Mouse (Mus musculus) midbrain, embryonic 15.5 days (tissue): ENCODE results near the gene Olfr678. TPM values are rescaled to one million over a fixed set of nuclear protein-coding genes. Genes with fewer than 3 reads are reported as not detected.
"Not testable (repeated sequence)": the region's sequence is repeated elsewhere in the genome, so short reads cannot be mapped to it uniquely, and the experiment has no call there.

Source experiments
- ATAC-seq: fragments of 200-750 bp; cut with Nextera tagmentation; replicated peaks from 2 replicates; pipeline ENCODE4 v1.8.0; 2017; ENCODE audit warnings: moderate TSS enrichment
- H3K27ac ChIP-seq: fragments of 300-500 bp; sonication (generic); 2 replicates; pipeline ENCODE4 v1.5.1; 2015; ENCODE audit warnings: mild to moderate bottlenecking, inconsistent platforms
- H3K27me3 ChIP-seq: fragments of 300-500 bp; sonication (generic); replicated peaks from 2 replicates; pipeline ENCODE4 v1.6.1; 2015; ENCODE audit warnings: inconsistent platforms
- H3K36me3 ChIP-seq: fragments of 300-500 bp; sonication (generic); replicated peaks from 2 replicates; pipeline ENCODE4 v1.6.1; 2015; ENCODE audit warnings: inconsistent platforms
- H3K4me1 ChIP-seq: fragments of 300-500 bp; sonication (generic); 2 replicates; pipeline ENCODE4 v1.6.1; 2015; ENCODE audit warnings: inconsistent platforms
- H3K4me2 ChIP-seq: fragments of 300-500 bp; sonication (generic); 2 replicates; pipeline ENCODE4 v1.6.1; 2015; ENCODE audit warnings: inconsistent platforms, mild to moderate bottlenecking, moderate library complexity
- H3K4me3 ChIP-seq: fragments of 300-500 bp; sonication (generic); 2 replicates; pipeline ENCODE4 v1.5.1; 2015; ENCODE audit warnings: mild to moderate bottlenecking, inconsistent platforms
- H3K9ac ChIP-seq: fragments of 300-500 bp; sonication (generic); 2 replicates; pipeline ENCODE4 v1.6.1; 2015; ENCODE audit warnings: mild to moderate bottlenecking, inconsistent platforms
- H3K9me3 ChIP-seq: fragments of 300-500 bp; sonication (generic); 2 replicates; pipeline ENCODE4 v1.6.1; 2016; ENCODE audit warnings: inconsistent platforms
- WGBS: fragments of 180-500 bp; shearing (Covaris S2); methylation state at CpG from one replicate; pipeline ENCODE4 v1.1.7; 2015; ENCODE audit warnings: mixed read lengths; 5-methylcytosine and 5-hydroxymethylcytosine counted together
- polyA plus RNA-seq: library from polyadenylated mRNA; unstranded; fragments of >200 nt; fragmentation: Nextera tagmentation; extraction: Ambion mirVana; gene quantifications from 2 replicates; pipeline ENCODE4 v1.2.1, GENCODE M21; 2015

Olfr678 gene
- polyA plus RNA-seq, result not detected in 2 replicates

- ATAC-seq, result no peak
- 79% methylated on average over 1 of the region's 1 CpGs for WGBS
- no peak within 1 kb of the TSS for H3K4me3 ChIP-seq
- no peaks in the 10 kb centered on the region for H3K9me3 ChIP-seq
- H3K4me2 ChIP-seq, result no peak within 1 kb of the TSS
- H3K27ac ChIP-seq, result no peak within 1 kb of the TSS
- no peaks in the 10 kb centered on the region for H3K27me3 ChIP-seq
- H3K36me3 ChIP-seq, result no peaks in the 10 kb centered on the region
- H3K9ac ChIP-seq, result no peak within 1 kb of the TSS
- H3K4me1 ChIP-seq, result no peaks in the 10 kb centered on the region
These were observed at the start of gene Olfr678 for GRCm38 (mm10) chr7:105064175-105064574. Gene Olfr678 (plus strand): TSS chr7:105064475.

DNA sequence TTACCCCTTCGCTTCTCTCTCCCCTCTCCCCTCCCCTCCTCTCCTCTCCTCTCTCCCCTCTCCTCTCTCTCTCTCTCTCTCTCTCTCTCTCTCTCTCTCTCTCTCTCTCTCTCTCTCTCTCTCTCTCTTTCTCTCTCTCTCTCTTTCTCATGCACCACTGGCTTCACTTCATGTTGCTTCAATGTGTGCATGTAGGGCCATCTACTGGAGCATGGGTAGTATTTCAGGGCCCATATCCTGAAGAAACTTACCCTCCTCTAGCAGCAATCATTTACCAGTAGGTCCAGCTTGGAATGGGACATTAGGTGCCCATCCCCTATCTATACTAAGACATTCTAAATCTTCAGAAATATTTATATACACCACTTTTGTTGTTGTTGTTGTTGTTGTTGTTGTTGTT, 41.7 kb upstream of the Olfr678 start:
- 68% methylated on average over 1 of the region's 1 CpGs for WGBS
- ATAC-seq, result no peak
- Histone ChIP-seq H3K36me3 (no peaks in the 10 kb centered on the region), H3K4me1 (no peaks in the 10 kb centered on the region), H3K9me3 (no peaks in the 10 kb centered on the region), H3K9ac (no peak overlapping the region), H3K27ac (no peak overlapping the region), H3K27me3 (no peaks in the 10 kb centered on the region), H3K4me2 (no peak overlapping the region), H3K4me3 (no peak overlapping the region)

GRCm38 (mm10) chr7:105028360-105028759, 35.9 kb upstream of the Olfr678 start, which contains the start of gene Olfr675:
Gene Olfr675 (minus strand): TSS chr7:105028460.
- Histone ChIP-seq H3K9ac (no peak within 1 kb of the TSS), H3K27me3 (no peaks in the 10 kb centered on the region), H3K9me3 (no peaks in the 10 kb centered on the region), H3K4me2 (no peak within 1 kb of the TSS), H3K36me3 (no peaks in the 10 kb centered on the region), H3K4me3 (no peak within 1 kb of the TSS), H3K27ac (no peak within 1 kb of the TSS), H3K4me1 (no peaks in the 10 kb centered on the region)
- 69% methylated on average over 1 of the region's 1 CpGs for WGBS
- ATAC-seq, result no peak

- no peak within 1 kb of the TSS for H3K27ac ChIP-seq
- H3K27me3 ChIP-seq, result no peaks in the 10 kb centered on the region
- ATAC-seq, result no peak
- H3K4me1 ChIP-seq, result no peaks in the 10 kb centered on the region
- no peaks in the 10 kb centered on the region for H3K9me3 ChIP-seq
- H3K4me3 ChIP-seq, result no peak within 1 kb of the TSS
- no peak within 1 kb of the TSS for H3K9ac ChIP-seq
- H3K4me2 ChIP-seq, result no peak within 1 kb of the TSS
- no peaks in the 10 kb centered on the region for H3K36me3 ChIP-seq
These were observed 31.9 kb upstream of the Olfr678 start, which contains the start of gene Olfr676 for GRCm38 (mm10) chr7:105032398-105032797. Gene Olfr676 (plus strand): TSS chr7:105032698.

GRCm38 (mm10) chr7:105033836-105034235, 30.4 kb upstream of the Olfr678 start:
- WGBS, result 59% methylated on average over 5 of the region's 5 CpGs
- H3K4me2 ChIP-seq, H3K27ac ChIP-seq, H3K36me3 ChIP-seq, H3K27me3 ChIP-seq, H3K9me3 ChIP-seq, H3K4me3 ChIP-seq, H3K4me1 ChIP-seq, H3K9ac ChIP-seq, ATAC-seq: not testable (repeated sequence)

GRCm38 (mm10) chr7:105058951-105059350, 5.3 kb upstream of the Olfr678 start:
- no peak overlapping the region for H3K4me3 ChIP-seq
- H3K4me2 ChIP-seq, result no peak overlapping the region
- H3K27ac ChIP-seq, result no peak overlapping the region
- H3K4me1 ChIP-seq, result no peaks in the 10 kb centered on the region
- H3K9ac ChIP-seq, result no peak overlapping the region
- no peak for ATAC-seq
- no peaks in the 10 kb centered on the region for H3K9me3 ChIP-seq
- no peaks in the 10 kb centered on the region for H3K27me3 ChIP-seq
- H3K36me3 ChIP-seq, result no peaks in the 10 kb centered on the region

- 77% methylated on average over 1 of the region's 1 CpGs for WGBS
- Histone ChIP-seq H3K27me3 (no peaks in the 10 kb centered on the region), H3K4me2 (no peak within 1 kb of the TSS), H3K27ac (no peak within 1 kb of the TSS), H3K36me3 (no peaks in the 10 kb centered on the region), H3K4me1 (no peaks in the 10 kb centered on the region), H3K9me3 (no peaks in the 10 kb centered on the region), H3K9ac (no peak within 1 kb of the TSS), H3K4me3 (no peak within 1 kb of the TSS)
- ATAC-seq, result no peak
These were observed 16.6 kb downstream of the Olfr678 start, which contains the start of gene Olfr679 for GRCm38 (mm10) chr7:105080905-105081304. Gene Olfr679 (plus strand): TSS chr7:105081205.

DNA sequence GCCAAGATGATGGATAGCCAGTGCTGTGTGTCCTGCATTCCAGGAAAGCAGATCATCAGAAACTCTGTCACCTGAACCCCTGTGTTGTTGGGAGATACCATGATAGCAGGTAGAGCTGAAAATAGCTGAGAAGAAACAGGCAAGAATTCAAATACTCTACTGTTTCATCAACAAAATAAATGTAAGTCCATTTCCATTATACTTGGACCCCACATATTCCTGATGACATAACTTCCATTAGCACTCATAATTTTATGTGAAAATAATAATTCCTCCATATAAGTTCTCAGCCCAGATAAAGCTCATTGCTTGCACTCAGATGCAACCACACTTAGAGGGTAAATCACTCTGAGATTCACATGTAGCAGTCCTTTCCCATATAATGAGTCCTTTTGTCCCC, 28.4 kb downstream of the Olfr678 start, which contains the start of gene Olfr680-ps1:
Gene Olfr680-ps1, minus strand, starts transcription at position 101 of the 400 bp plus-strand sequence.
- not testable (repeated sequence) for ATAC-seq, H3K4me1 ChIP-seq, H3K9me3 ChIP-seq, H3K27ac ChIP-seq, H3K36me3 ChIP-seq, H3K4me2 ChIP-seq, H3K4me3 ChIP-seq, H3K9ac ChIP-seq, H3K27me3 ChIP-seq

DNA sequence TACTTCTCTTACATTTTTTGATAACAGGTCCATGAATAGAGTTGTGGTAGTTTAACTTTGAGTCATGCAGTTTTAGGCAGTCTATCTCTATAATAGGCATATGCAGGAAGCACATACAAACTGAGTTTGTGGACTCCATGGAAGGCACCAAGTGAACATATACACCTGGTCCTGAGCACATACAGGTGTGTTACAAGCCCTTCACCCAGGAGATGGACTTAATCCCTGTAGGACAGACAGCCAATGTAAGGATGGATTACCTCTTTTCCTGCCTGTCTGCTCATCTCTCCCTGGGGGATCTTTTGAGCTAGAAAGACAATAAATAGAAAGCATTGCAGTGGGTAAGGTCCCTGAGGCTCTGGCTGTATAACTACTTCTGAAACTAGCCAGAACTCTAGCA, 52.3 kb downstream of the Olfr678 start, which contains the start of gene Olfr681:
Gene Olfr681, plus strand, starts transcription at position 301 of the 400 bp plus-strand sequence.
- Histone ChIP-seq H3K27me3 (no peaks in the 10 kb centered on the region), H3K27ac (no peak within 1 kb of the TSS), H3K4me1 (no peaks in the 10 kb centered on the region), H3K9ac (no peak within 1 kb of the TSS), H3K4me3 (no peak within 1 kb of the TSS), H3K36me3 (no peaks in the 10 kb centered on the region), H3K4me2 (no peak within 1 kb of the TSS), H3K9me3 (no peaks in the 10 kb centered on the region)
- no peak for ATAC-seq

Other genes starting within 250 kb of the Olfr678 start
- not detected in 2 replicates for gene Usp17lb, start 221.9 kb upstream of the Olfr678 start, polyA plus RNA-seq
- not detected in 2 replicates for gene Usp17la, start 207.5 kb upstream of the Olfr678 start, polyA plus RNA-seq
- not detected in 2 replicates for gene Olfr665, start 186.4 kb upstream of the Olfr678 start, polyA plus RNA-seq
- not detected in 2 replicates for gene Olfr666, start 168.5 kb upstream of the Olfr678 start, polyA plus RNA-seq
- not detected in 2 replicates for gene Olfr667, start 143.0 kb upstream of the Olfr678 start, polyA plus RNA-seq
- not detected in 2 replicates for gene Olfr668, start 136.4 kb upstream of the Olfr678 start, polyA plus RNA-seq
- gene Olfr669, start 130.2 kb upstream of the Olfr678 start, polyA plus RNA-seq, result not detected in 2 replicates
- not detected in 2 replicates for gene Olfr670, start 101.9 kb upstream of the Olfr678 start, polyA plus RNA-seq
- not detected in 2 replicates for gene Olfr671, start 85.3 kb upstream of the Olfr678 start, polyA plus RNA-seq
- not detected in 2 replicates for gene Olfr672, start 62.4 kb upstream of the Olfr678 start, polyA plus RNA-seq
- gene Olfr675, start 36.0 kb upstream of the Olfr678 start, polyA plus RNA-seq, result not detected in 2 replicates
- not detected in 2 replicates for gene Olfr676, start 31.8 kb upstream of the Olfr678 start, polyA plus RNA-seq
- not detected in 2 replicates for gene Olfr677, start 13.1 kb upstream of the Olfr678 start, polyA plus RNA-seq
- not detected in 2 replicates for gene Olfr679, start 16.7 kb downstream of the Olfr678 start, polyA plus RNA-seq
- not detected in 2 replicates for gene Olfr680-ps1, start 28.3 kb downstream of the Olfr678 start, polyA plus RNA-seq
- not detected in 2 replicates for gene Olfr681, start 52.4 kb downstream of the Olfr678 start, polyA plus RNA-seq
- gene Olfr683, start 82.5 kb downstream of the Olfr678 start, polyA plus RNA-seq, result not detected in 2 replicates
- gene Olfr684, start 99.2 kb downstream of the Olfr678 start, polyA plus RNA-seq, result not detected in 2 replicates
- gene Olfr685, start 121.5 kb downstream of the Olfr678 start, polyA plus RNA-seq, result not detected in 2 replicates
- gene Olfr686, start 143.0 kb downstream of the Olfr678 start, polyA plus RNA-seq, result not detected in 2 replicates
- not detected in 2 replicates for gene Olfr688, start 223.6 kb downstream of the Olfr678 start, polyA plus RNA-seq
- gene Olfr689, start 246.7 kb downstream of the Olfr678 start, polyA plus RNA-seq, result not detected in 2 replicates